In genomic region chr12:86103852-86104251, GRCm38 (mm10) we compare ENCODE assay signal across 11 mouse cellular contexts. TPM values are rescaled to one million over a fixed set of nuclear protein-coding genes. Genes with fewer than 3 reads are reported as not detected.
A peak's percentile ranks its signal among the peaks of the same experiment; 100 is the strongest.
DNase-seq lines count a peak whose midpoint lies in the region; ATAC-seq lines count a peak whose summit lies in the region.
"Had no signal": no experiment of that assay in that cellular context is flagged by ENCODE, and none has a peak within 500 bp of the region (broad histone marks: within the 10 kb centered on the region; RNA-seq: fewer than 3 reads in every experiment).

No protein-coding gene starts in this region.

- H3K27me3 ChIP-seq in heart, embryonic 12.5 days (replicated peaks) = no peaks in the 10 kb centered on the region

- no peak overlapping the region for H3K4me3 ChIP-seq in heart, embryonic 12.5 days
- H3K4me3 ChIP-seq: myocyte had no signal

- peaks cover 7% of the 10 kb centered on the region; the same call in 1 of the 2 replicates for H3K36me3 ChIP-seq in heart, embryonic 12.5 days

- 34% methylated on average over 8 of the region's 8 CpGs for WGBS in heart, embryonic 12.5 days

- H3K4me1 ChIP-seq in heart, embryonic 12.5 days (replicated peaks) = peaks cover 54% of the 10 kb centered on the region

- ATAC-seq in heart, embryonic 12.5 days (ENCODE audit: insufficient number of reproducible peaks, low FRiP score) = no peak
- ATAC-seq in erythroblast, adult 5-6 weeks (replicated peaks; ENCODE audit: low FRiP score, poor library complexity, severe bottlenecking) = no peak

- peak overlapping the region; percentile 64 for H3K9ac ChIP-seq in heart, embryonic 12.5 days

- H3K9me3 ChIP-seq in heart, embryonic 12.5 days (replicated peaks) = no peaks in the 10 kb centered on the region

- no peak for DNase-seq in heart, adult 9 months (ENCODE audit: low spot score in 2 of 2)
- peak; percentile 13 for DNase-seq in R1 (ENCODE audit: low read depth, low spot score)
- DNase-seq in heart, postnatal 4 days = peak; percentile 21
- DNase-seq in kidney, postnatal 36 days = peak; percentile 53 to 62
- DNase-seq in urinary bladder, postnatal 14 days (ENCODE audit: low spot score) = no peak
- no peak for DNase-seq in adrenal gland, postnatal 10 days
- DNase-seq: gastrocnemius, postnatal 36 days; spleen, adult 18-20 months had no signal

- peak overlapping the region; percentile 97 for H3K27ac ChIP-seq in heart, embryonic 12.5 days (ENCODE audit: poor library complexity, severe bottlenecking)

- 0 out of 2 replicates have a peak overlapping the region, but pooled peaks have one; percentile 11 for H3K4me2 ChIP-seq in heart, embryonic 12.5 days

RNA-seq across cellular contexts. Expression of gene Ift43, which starts 21.5 kb away (rescaled TPM):
- polyA plus RNA-seq in heart, embryonic 12.5 days (2016; fragmentation: Nextera tagmentation; extraction: Ambion mirVana) = 113 and 118 TPM in 2 replicates
- 10 to 100 TPM; 42.8 to 45.3 TPM for total RNA-seq in heart, postnatal 4 days (2021)
- not detected in 2 replicates for total RNA-seq in erythroblast, adult 5-6 weeks (2015; ENCODE audit: low replicate concordance)
- total RNA-seq in erythroblast, adult 5-6 weeks (2017; ENCODE audit: low replicate concordance) = not detected in 2 replicates
- total RNA-seq in adrenal gland, postnatal 10 days (2021) = 10 to 100 TPM; 25.3 to 25.7 TPM

RNA-seq across cellular contexts. Expression of gene Tgfb3, which starts 25.0 kb away (rescaled TPM):
- 24.2 and 24.5 TPM in 2 replicates for polyA plus RNA-seq in heart, embryonic 12.5 days (2016; fragmentation: Nextera tagmentation; extraction: Ambion mirVana)
- total RNA-seq in heart, postnatal 4 days (2021) = 10 to 100 TPM; 18.6 to 19.2 TPM
- total RNA-seq in erythroblast, adult 5-6 weeks (2015; ENCODE audit: low replicate concordance) = not detected in 2 replicates
- not detected in 2 replicates for total RNA-seq in erythroblast, adult 5-6 weeks (2017; ENCODE audit: low replicate concordance)
- 10 to 100 TPM; 15.0 to 16.6 TPM for total RNA-seq in adrenal gland, postnatal 10 days (2021)

Comparison
In these comparisons a context has a peak if more than half of its experiments do, and no peak if none do; other contexts are left out.
1. DNase-seq: peak in R1 (single experiment), heart, postnatal 4 days (single experiment) and kidney, postnatal 36 days (2 of 2); none in heart, adult 9 months (0 of 2), urinary bladder, postnatal 14 days (single experiment) and adrenal gland, postnatal 10 days (single experiment).
2. RNA of gene Ift43, which starts 21.5 kb away (total RNA-seq): 42.8 to 45.3 TPM in heart, postnatal 4 days and 25.3 to 25.7 TPM in adrenal gland, postnatal 10 days; not detected in erythroblast, adult 5-6 weeks; every median in the first group is over 10 times any median in the second.
3. RNA of gene Tgfb3, which starts 25.0 kb away (total RNA-seq): 18.6 to 19.2 TPM in heart, postnatal 4 days and 15.0 to 16.6 TPM in adrenal gland, postnatal 10 days; not detected in erythroblast, adult 5-6 weeks; every median in the first group is over 10 times any median in the second.